Mouse (Mus musculus) heart, embryonic 14.5 days (tissue): ENCODE data around the gene Krtap27-1. TPM values are rescaled to one million over a fixed set of nuclear protein-coding genes. Genes with fewer than 3 reads are reported as not detected.

Experiments
- ATAC-seq: fragments of 200-750 bp; cut with Nextera tagmentation; 2 replicates; pipeline ENCODE4 v1.8.0; 2017; ENCODE audit warnings: low read depth, moderate TSS enrichment; ENCODE audit not compliant: insufficient number of reproducible peaks, insufficient read depth, low FRiP score
- H3K27ac ChIP-seq, 2 experiments: fragments of 200-500 bp in 1 of 2; fragments of 300-500 bp in 1 of 2; sonication (generic) in 1 of 2; replicated peaks in 1 of 2; 2 replicates each; pipeline ENCODE4 v1.5.1; 2012 to 2014; ENCODE audit warnings: low read depth in 2 of 2, low read length in 2 of 2, control low read depth in 1 of 2, mild to moderate bottlenecking in 1 of 2, mixed read lengths in 1 of 2; ENCODE audit not compliant: control insufficient read depth in 1 of 2, insufficient read depth in 1 of 2
- H3K27me3 ChIP-seq: fragments of 300-500 bp; sonication (generic); 2 replicates; pipeline ENCODE4 v1.6.1; 2014; ENCODE audit warnings: mild to moderate bottlenecking, low read length, control low read depth; ENCODE audit not compliant: control insufficient read depth, insufficient read depth
- H3K36me3 ChIP-seq: fragments of 300-500 bp; sonication (generic); 2 replicates; pipeline ENCODE4 v1.6.1; 2014; ENCODE audit warnings: mild to moderate bottlenecking, control low read depth, low read length, mixed read lengths; ENCODE audit not compliant: control insufficient read depth, insufficient read depth
- H3K4me1 ChIP-seq, 2 experiments: fragments of 200-500 bp in 1 of 2; fragments of 300-500 bp in 1 of 2; sonication (generic) in 1 of 2; 2 replicates each; pipeline ENCODE4 v1.6.1; 2012 to 2014; ENCODE audit warnings: low read length in 2 of 2, control low read depth in 1 of 2, mixed read lengths in 1 of 2; ENCODE audit not compliant: control insufficient read depth in 2 of 2, insufficient read depth in 2 of 2
- H3K4me2 ChIP-seq: fragments of 300-500 bp; sonication (generic); 2 replicates; pipeline ENCODE4 v1.6.1; 2014; ENCODE audit warnings: mild to moderate bottlenecking, low read length
- H3K4me3 ChIP-seq, 2 experiments: fragments of 200-500 bp in 1 of 2; fragments of 300-500 bp in 1 of 2; sonication (generic) in 1 of 2; 2 replicates each; pipeline ENCODE4 v1.5.1; 2012 to 2014; ENCODE audit warnings: low read length in 2 of 2, mild to moderate bottlenecking in 2 of 2, control low read depth in 1 of 2, low read depth in 1 of 2, moderate library complexity in 1 of 2; ENCODE audit not compliant: control insufficient read depth in 1 of 2, insufficient read depth in 1 of 2
- H3K9ac ChIP-seq: fragments of 300-500 bp; sonication (generic); 2 replicates; pipeline ENCODE4 v1.6.1; 2014; ENCODE audit warnings: mild to moderate bottlenecking, low read length
- H3K9me3 ChIP-seq: fragments of 300-500 bp; sonication (generic); 2 replicates; pipeline ENCODE4 v1.6.1; 2016; ENCODE audit warnings: low read length, control low read depth; ENCODE audit not compliant: control insufficient read depth
- WGBS: fragments of 180-500 bp; shearing (Covaris S2); extraction: QIAGEN DNeasy Blood & Tissue Kit; methylation state at CpG from one replicate; pipeline ENCODE4 v1.1.7; 2014; 5-methylcytosine and 5-hydroxymethylcytosine counted together
- polyA plus RNA-seq: library from polyadenylated mRNA; unstranded; fragments of >200 nt; fragmentation: Nextera tagmentation; extraction: Ambion mirVana; gene quantifications from 2 replicates; pipeline ENCODE4 v1.2.1, GENCODE M21; 2014

The Krtap27-1 gene
- polyA plus RNA-seq, 1 experiment from 2014 or later: not detected

DNA sequence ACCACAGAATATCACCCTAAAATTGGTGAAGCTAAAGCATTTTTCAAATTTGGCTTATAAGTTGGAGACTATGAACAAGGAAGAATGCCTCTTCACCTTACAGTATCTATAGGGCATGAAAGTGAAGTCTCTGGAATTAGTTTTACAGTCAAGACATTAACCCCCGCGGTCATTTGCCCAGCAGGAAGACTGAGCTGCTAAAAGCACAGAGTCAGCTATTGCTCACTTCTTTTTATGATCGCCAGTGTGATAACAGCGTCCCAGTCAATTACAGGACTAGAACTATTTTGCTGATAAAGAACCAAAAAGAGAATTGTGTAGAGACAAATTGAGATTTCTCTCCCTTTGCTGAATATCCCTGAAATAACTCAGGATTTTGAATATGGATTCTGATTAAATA, 24.8 kb upstream of the Krtap27-1 start:
- ATAC-seq: no peak
- no peak overlapping the region for H3K9ac ChIP-seq
- 80% methylated on average over 4 of the region's 4 CpGs for WGBS
- H3K4me2 ChIP-seq: no peak overlapping the region
- H3K27me3 ChIP-seq: no peaks in the 10 kb centered on the region
- H3K36me3 ChIP-seq: no peaks in the 10 kb centered on the region
- no peaks in the 10 kb centered on the region for H3K4me1 ChIP-seq
- H3K27ac ChIP-seq: no peak overlapping the region
- H3K9me3 ChIP-seq: no peaks in the 10 kb centered on the region
- no peak overlapping the region for H3K4me3 ChIP-seq

DNA sequence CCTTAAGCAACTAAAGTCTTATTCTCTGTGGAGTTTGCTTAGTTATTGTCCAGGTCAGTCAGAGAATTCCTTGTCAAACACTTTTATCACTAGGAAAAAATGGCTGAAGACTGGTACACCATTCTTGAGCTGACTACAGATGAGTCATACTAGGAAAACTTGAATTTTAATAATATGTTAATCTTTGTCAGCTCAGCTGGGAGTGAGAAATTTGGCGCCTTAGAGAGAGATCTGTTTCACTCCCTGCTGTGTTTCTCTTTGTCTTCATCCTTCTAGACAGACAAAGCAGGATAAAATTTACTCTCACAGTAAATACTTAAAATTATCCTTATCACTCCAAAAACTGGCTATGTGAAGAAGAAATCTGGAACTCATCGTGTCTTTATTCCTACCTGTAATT, 9.8 kb upstream of the Krtap27-1 start:
- Histone ChIP-seq H3K9ac (no peak overlapping the region), H3K4me1 (no peaks in the 10 kb centered on the region), H3K4me2 (no peak overlapping the region), H3K27ac (no peak overlapping the region), H3K4me3 (no peak overlapping the region), H3K27me3 (no peaks in the 10 kb centered on the region), H3K36me3 (no peaks in the 10 kb centered on the region), H3K9me3 (no peaks in the 10 kb centered on the region)
- WGBS: 54% methylated on average over 2 of the region's 2 CpGs
- no peak for ATAC-seq

DNA sequence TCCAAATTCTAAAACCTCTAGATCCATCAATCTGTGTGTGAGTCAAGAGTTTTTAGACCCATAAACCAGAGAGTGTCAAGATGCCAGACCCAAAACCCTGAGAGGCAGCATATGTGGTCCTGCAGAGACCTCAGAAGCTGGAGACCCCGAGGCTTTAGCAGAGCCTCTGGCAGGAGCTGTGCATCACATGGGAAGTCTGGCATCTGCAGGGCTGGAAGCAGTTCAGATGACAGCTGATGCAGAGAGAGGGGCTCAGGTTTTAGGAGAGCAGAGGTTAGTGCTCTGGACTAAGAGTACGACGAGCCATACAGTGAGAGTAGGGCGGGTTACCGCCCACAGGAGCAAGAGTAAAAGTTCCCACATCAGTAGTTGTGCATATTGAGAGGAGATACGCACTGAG, 7.6 kb upstream of the Krtap27-1 start:
- Histone ChIP-seq H3K27ac (no peak overlapping the region), H3K9ac (no peak overlapping the region), H3K9me3 (no peaks in the 10 kb centered on the region), H3K36me3 (no peaks in the 10 kb centered on the region), H3K4me1 (no peaks in the 10 kb centered on the region), H3K27me3 (no peaks in the 10 kb centered on the region), H3K4me2 (no peak overlapping the region), H3K4me3 (no peak overlapping the region)
- no peak for ATAC-seq
- 84% methylated on average over 6 of the region's 6 CpGs for WGBS

DNA sequence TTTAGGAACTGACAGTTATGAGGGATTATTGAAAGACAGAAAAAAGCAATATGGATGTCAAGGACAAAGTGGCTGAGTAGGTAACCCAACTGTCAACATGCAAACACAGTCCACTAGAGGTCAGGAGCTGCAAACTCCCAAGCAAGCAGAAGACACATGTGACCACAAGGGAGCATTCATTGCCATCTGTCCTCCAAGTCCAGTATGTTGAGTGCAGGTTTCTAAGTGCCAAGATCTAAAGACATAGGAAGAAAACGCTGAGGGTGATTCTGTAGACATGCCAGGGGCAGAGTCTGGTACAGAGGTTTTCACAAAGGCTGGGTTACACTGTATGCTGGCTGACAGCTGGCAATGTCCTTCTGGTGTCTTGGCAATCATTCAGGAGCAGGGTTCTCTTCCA, 14.0 kb downstream of the Krtap27-1 start:
- Histone ChIP-seq H3K4me3 (no peak overlapping the region), H3K9me3 (no peaks in the 10 kb centered on the region), H3K36me3 (no peaks in the 10 kb centered on the region), H3K9ac (no peak overlapping the region), H3K27me3 (no peaks in the 10 kb centered on the region), H3K4me1 (no peaks in the 10 kb centered on the region), H3K27ac (no peak overlapping the region), H3K4me2 (no peak overlapping the region)
- ATAC-seq: no peak
- WGBS: 43% methylated on average over 1 of the region's 1 CpGs

DNA sequence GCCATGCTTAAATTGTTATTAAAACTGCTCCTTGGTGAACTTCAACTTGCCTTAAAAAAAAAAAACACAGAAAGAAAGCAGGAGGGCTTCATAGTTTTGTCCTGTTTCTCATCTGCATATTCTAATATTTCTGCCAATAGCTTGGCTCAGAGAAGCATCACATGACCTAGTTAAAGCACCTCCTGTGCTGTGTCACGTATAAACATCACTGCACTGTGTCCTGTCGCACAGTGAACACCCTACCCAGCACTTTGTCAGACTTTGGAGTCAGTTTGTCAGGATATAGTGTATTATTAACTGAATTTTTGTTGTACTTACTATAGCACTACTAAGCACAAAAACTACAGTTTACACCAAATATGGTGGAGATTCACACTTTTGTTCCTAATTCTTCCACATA, 19.5 kb downstream of the Krtap27-1 start:
- H3K27me3 ChIP-seq: no peaks in the 10 kb centered on the region
- no peaks in the 10 kb centered on the region for H3K36me3 ChIP-seq
- WGBS: 56% methylated on average over 2 of the region's 2 CpGs
- no peaks in the 10 kb centered on the region for H3K9me3 ChIP-seq
- no peak overlapping the region for H3K4me2 ChIP-seq
- no peaks in the 10 kb centered on the region for H3K4me1 ChIP-seq
- no peak overlapping the region for H3K9ac ChIP-seq
- ATAC-seq: no peak
- H3K27ac ChIP-seq: no peak overlapping the region
- no peak overlapping the region for H3K4me3 ChIP-seq

DNA sequence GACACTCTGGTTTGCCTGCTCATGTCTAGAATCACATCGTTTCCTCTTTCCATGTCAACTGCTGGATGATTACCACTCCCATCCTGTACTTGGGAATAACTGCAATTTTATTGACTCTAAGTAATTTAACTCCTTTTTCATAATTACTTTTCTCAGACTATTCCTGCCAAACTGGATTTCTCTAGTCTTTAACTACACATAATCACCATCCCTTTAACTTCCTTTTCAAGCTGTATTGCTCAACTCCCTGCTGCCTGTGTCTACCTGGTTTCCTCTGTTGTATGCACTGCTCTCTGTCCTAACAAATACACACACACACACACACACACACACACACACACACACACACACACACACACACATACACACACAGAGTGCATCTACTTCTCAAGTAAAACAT, 20.4 kb downstream of the Krtap27-1 start:
- ATAC-seq: no peak
- Histone ChIP-seq H3K9me3 (no peaks in the 10 kb centered on the region), H3K9ac (no peak overlapping the region), H3K4me3 (no peak overlapping the region), H3K4me1 (no peaks in the 10 kb centered on the region), H3K27me3 (no peaks in the 10 kb centered on the region), H3K36me3 (no peaks in the 10 kb centered on the region), H3K4me2 (no peak overlapping the region), H3K27ac (no peak overlapping the region)
- WGBS: 47% methylated on average over 1 of the region's 1 CpGs

DNA sequence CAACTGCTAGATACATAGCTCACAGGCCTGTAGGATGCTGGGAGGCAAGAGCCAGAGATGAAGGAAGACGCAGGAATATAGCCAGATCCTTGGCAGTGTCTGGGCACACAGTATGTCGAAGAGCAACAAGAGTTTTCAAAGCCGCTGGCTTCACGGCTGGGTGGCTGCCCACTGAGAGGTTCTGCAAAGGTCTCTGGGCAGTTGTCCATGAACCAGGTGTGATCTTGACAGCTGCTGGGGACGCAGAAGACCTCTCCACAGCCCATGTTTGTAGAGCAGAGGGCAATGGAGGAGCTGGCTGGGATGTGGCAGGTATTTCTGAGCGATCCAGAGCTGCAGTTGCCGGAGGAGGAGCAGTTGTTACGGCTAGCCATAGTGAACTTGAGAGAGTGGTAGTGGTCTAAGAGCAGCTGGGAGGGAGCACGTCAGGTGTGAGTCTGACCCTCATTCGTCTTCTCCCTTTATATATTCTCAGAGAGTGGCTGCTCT, 24.1 kb downstream of the Krtap27-1 start, which contains the start of gene Krtap26-1:
Krtap26-1 (minus strand) TSS at position 439 of the 489 bp plus-strand sequence.
- ATAC-seq: no peak
- Histone ChIP-seq H3K9me3 (no peaks in the 10 kb centered on the region), H3K27ac (no peak within 1 kb of the TSS), H3K4me2 (no peak within 1 kb of the TSS), H3K36me3 (no peaks in the 10 kb centered on the region), H3K27me3 (no peaks in the 10 kb centered on the region), H3K4me3 (no peak within 1 kb of the TSS), H3K4me1 (no peaks in the 10 kb centered on the region), H3K9ac (no peak within 1 kb of the TSS)
- WGBS: 76% methylated on average over 10 of the region's 10 CpGs

DNA sequence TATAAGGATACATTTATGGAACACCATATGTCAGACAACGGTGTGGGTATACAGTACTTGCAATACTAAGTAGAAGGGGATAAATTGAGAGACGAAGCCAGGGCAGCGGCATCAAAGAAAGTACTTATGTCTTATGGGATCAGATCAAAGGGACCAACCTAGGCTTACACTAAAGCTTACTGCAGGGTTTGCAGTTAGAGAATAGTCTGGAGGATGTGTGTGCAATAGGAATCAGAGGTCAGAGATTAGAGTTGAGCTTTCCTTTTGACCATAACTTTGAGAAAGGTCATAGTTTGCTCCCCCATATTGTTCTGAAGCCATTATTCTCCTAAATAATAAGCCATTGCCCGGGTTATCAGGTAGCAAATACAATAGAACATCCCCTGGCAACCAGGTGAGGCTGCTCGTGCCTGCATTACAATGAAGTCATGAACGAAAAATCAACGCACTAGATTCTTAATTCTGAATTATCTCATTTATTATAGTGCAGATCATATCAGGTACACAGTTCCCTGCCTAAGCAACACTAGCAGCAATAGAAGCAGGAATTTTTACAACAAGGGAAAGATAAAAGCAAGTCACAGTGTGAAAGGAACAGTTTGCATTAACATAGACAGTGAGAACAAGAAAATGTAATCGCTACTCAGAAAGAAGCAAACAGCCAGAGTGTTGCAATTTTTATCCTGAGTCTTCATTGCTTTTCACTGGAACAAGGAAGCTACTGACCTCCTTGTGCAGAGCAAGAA, 24.9 kb downstream of the Krtap27-1 start:
- Histone ChIP-seq H3K27ac (no peak overlapping the region), H3K4me2 (no peak overlapping the region), H3K36me3 (no peaks in the 10 kb centered on the region), H3K4me1 (no peaks in the 10 kb centered on the region), H3K9me3 (no peaks in the 10 kb centered on the region), H3K9ac (no peak overlapping the region), H3K27me3 (no peaks in the 10 kb centered on the region), H3K4me3 (no peak overlapping the region)
- WGBS: 85% methylated on average over 8 of the region's 8 CpGs
- no peak for ATAC-seq
